Mouse (Mus musculus) testis, adult 2 months (tissue): ENCODE measurements around the gene Myf6. TPM values are rescaled to one million over a fixed set of nuclear protein-coding genes. Genes with fewer than 3 reads are reported as not detected.

Experiments
- H3K27ac ChIP-seq: fragments of 200-500 bp; 2 replicates; pipeline ENCODE4 v1.5.1; 2012; ENCODE audit warnings: low read depth, low read length; ENCODE audit not compliant: control insufficient read depth, insufficient read depth
- H3K27me3 ChIP-seq: fragments of 200-500 bp; 2 replicates; pipeline ENCODE4 v1.6.1; 2012; ENCODE audit warnings: mild to moderate bottlenecking, low read length, moderate library complexity; ENCODE audit not compliant: control insufficient read depth, insufficient read depth
- H3K36me3 ChIP-seq: fragments of 200-500 bp; 2 replicates; pipeline ENCODE4 v1.6.1; 2012; ENCODE audit warnings: mild to moderate bottlenecking, low read length; ENCODE audit not compliant: control insufficient read depth, insufficient read depth
- H3K4me1 ChIP-seq: fragments of 200-500 bp; 2 replicates; pipeline ENCODE4 v1.6.1; 2012; ENCODE audit warnings: low read length; ENCODE audit not compliant: control insufficient read depth, insufficient read depth
- H3K4me3 ChIP-seq: fragments of 200-500 bp; 2 replicates; pipeline ENCODE4 v1.5.1; 2012; ENCODE audit warnings: low read depth, mild to moderate bottlenecking, low read length, moderate library complexity, mixed read lengths; ENCODE audit not compliant: control insufficient read depth
- CTCF ChIP-seq: fragments of 200-500 bp; IDR thresholded peaks from 2 replicates; pipeline ENCODE4 v1.5.1; 2012; ENCODE audit warnings: low read depth, mild to moderate bottlenecking, inconsistent platforms, low read length, moderate library complexity; ENCODE audit not compliant: control insufficient read depth, insufficient read depth, insufficient replicate concordance
- POLR2A ChIP-seq: fragments of 200-500 bp; IDR thresholded peaks from 2 replicates; pipeline ENCODE4 v1.6.1; 2012; ENCODE audit warnings: low read depth, mild to moderate bottlenecking, inconsistent platforms, low read length, moderate library complexity; ENCODE audit not compliant: control insufficient read depth
- polyA plus RNA-seq: library from polyadenylated mRNA; depleted of rRNA; stranded (reverse); fragments of >200 nt; gene quantifications from 2 replicates; pipeline ENCODE4 v1.2.3, GENCODE M21; 2012; rRNA removed

Myf6 gene
- polyA plus RNA-seq, 1 experiment: 0.99 TPM

DNA sequence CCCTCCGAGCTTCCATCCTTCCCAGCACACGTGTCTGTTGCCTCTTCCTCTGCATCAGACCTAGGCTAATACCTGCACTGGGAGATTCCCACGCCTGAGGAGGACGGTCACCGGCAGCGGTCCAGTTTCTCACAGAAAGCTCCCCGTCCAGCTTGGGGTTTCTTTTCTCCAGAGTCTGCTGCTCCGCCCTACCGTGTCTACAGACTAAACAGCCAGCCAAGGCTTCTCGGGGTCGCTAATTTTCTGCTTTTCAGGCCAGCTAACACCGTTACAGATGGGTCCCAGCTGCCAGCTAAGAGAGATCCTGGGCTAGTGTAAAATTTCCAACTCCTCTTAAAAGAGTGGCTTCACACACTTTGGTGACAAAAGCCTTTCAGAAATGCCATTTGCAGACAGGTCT is 7.8 kb downstream of the Myf6 start:
- H3K27ac ChIP-seq: no peak overlapping the region
- TF ChIP-seq POLR2A (no peak), CTCF (no peak)
- H3K36me3 ChIP-seq: no peaks in the 10 kb centered on the region
- H3K27me3 ChIP-seq: no peaks in the 10 kb centered on the region
- H3K4me3 ChIP-seq: no peak overlapping the region
- peaks cover 12% of the 10 kb centered on the region for H3K4me1 ChIP-seq

DNA sequence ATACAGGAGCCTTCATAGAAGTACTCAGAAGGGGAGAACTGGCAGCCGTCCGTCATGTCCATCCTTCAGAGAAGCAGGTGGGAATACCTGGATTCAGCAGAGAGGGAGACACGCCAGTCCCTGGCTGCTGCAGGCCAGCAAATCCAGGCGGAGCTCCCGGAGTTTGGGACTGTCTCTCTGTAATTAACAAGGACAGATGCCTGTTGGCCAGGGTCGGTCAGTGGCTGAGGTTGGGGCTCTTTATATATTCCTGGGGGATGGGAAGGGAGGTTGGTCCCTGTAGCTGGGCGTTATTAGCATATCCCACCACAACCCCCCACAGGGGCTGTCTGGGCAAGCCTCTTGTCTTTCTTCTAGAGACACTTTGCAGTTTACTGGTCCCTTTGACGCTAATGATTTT is 8.7 kb downstream of the Myf6 start, which contains the start of gene Myf5:
TSS of gene Myf5 (minus strand) at position 265 of the 400 bp plus-strand sequence.
- Histone ChIP-seq H3K27ac (no peak within 1 kb of the TSS), H3K4me1 (peaks cover 12% of the 10 kb centered on the region), H3K27me3 (no peaks in the 10 kb centered on the region), H3K4me3 (no peak within 1 kb of the TSS; the same call in 1 of the 2 replicates), H3K36me3 (no peaks in the 10 kb centered on the region)
- TF ChIP-seq CTCF (no peak), POLR2A (no peak)

DNA sequence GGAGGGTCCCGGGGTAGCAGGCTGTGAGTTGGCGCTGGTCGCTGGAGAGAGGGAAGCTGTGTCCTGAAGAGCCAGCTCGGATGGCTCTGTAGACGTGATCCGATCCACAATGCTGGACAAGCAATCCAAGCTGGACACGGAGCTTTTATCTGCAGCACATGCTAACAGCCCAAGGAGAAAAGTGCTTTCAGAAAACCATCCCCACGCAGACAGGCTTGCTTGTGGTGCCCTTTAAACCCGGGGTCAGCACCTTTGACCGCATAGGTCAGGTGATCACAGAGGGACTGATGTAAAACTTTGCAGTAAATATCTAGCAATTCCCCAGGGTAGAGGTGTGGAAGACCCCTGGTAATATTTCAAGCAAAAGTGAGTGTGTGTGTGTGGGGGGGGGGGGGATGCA is 10.5 kb downstream of the Myf6 start:
- Histone ChIP-seq H3K4me3 (peak overlapping the region; percentile 8), H3K27ac (no peak overlapping the region), H3K36me3 (no peaks in the 10 kb centered on the region), H3K4me1 (peaks cover 12% of the 10 kb centered on the region), H3K27me3 (no peaks in the 10 kb centered on the region)
- TF ChIP-seq POLR2A: no peak
- no peak for TF ChIP-seq CTCF

DNA sequence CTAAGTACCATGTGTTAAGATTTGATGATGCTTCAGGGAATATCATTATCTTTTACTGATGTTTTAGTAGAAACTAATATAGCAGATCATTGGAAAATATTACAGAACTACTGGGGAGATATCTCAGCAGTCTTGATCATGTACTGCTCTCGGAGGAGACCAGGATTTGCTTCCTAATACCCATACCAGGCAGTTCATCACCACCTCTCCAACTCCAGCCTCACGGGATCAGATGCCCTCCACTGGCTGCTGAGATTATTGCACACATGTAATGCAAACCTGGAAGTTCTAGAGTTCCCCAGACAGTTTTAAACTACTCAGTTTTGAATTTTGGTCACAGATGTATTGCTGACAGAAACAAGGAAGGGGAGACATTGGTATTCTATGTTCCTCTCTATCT is 21.0 kb downstream of the Myf6 start:
- no peak overlapping the region for H3K27ac ChIP-seq
- no peak for TF ChIP-seq POLR2A
- no peak for TF ChIP-seq CTCF
- H3K4me3 ChIP-seq: no peak overlapping the region
- no peaks in the 10 kb centered on the region for H3K27me3 ChIP-seq
- H3K36me3 ChIP-seq: no peaks in the 10 kb centered on the region
- no peaks in the 10 kb centered on the region for H3K4me1 ChIP-seq

DNA sequence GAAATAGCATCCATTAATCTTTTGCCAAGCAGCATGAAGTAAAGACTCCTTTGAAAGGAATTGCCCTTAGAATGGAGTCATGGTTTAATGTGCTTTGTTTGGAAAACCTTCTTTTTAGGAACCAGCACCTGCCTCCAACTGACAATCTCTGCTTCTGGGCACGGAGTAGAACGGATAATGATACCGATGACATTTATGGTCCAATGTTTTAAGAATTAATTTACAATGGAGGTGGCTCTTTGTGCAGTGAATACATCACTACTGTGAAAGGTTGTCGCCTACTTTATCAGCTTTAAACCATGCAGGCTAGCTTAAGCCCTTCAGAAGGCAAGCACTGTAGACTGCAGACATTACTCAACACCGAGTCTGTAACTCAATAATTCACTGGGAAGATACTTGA is 22.8 kb downstream of the Myf6 start:
- no peak overlapping the region for H3K27ac ChIP-seq
- no peaks in the 10 kb centered on the region for H3K36me3 ChIP-seq
- no peaks in the 10 kb centered on the region for H3K27me3 ChIP-seq
- TF ChIP-seq POLR2A (no peak), CTCF (no peak)
- no peak overlapping the region for H3K4me3 ChIP-seq
- no peaks in the 10 kb centered on the region for H3K4me1 ChIP-seq

DNA sequence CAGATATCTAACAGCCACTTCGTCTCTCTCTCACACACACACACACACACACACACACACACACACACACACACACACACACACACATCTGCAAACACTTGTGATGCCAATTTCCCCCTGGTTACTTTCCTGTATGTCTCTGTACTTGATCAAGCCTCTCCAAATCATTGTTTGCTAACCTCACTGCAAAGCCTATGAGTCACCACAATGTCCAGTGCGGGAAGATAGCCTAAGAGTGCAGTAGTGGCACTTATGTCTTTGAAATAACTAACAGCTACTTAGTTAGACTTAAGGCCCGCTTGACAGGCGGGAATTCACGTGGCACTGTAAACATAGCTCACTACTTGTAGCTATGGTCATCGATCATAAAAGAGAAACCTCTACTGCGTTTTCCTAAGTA is 26.7 kb downstream of the Myf6 start:
- Histone ChIP-seq H3K27ac (no peak overlapping the region), H3K36me3 (no peaks in the 10 kb centered on the region), H3K27me3 (no peaks in the 10 kb centered on the region), H3K4me3 (no peak overlapping the region), H3K4me1 (no peaks in the 10 kb centered on the region)
- TF ChIP-seq CTCF: no peak
- TF ChIP-seq POLR2A: no peak

DNA sequence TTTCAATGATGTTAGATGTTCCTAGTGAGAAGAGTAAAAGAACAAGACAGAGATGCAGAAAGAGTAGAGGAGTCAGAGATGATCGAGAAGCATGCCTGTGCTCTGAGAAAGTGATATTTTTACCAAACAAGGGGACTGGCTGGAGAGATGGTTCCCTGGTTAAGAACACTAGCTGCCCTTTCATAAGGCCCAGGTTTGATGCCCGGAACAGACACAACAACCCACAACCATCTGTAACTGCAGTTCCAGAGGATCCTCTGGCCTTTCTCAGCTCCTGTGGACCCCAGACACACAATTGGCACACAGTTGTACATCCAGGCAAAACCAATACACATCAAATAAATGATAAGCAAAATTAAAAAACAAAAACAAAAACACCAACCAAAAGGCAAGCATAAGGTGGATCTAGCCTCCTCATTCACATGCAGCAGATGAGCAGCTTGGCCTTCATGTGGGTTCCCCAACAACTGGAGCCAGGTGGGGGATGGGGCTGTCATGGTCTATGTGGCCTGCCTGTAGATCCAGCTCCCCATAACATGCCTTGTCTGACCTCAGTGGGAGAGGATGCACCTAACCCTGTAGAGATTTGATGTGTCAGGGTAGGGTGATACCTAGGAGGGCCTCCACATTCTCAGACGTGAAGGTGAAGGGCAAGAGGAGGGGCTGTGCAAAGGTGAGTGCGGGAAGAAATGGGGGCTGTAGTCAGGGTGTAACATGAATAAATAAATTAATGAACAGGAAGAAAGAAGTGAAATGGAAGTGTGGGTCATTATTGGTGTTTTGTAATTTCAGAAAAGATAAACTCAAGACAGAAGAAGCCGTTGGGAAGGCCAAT is 44.8 kb downstream of the Myf6 start:
- Histone ChIP-seq H3K27me3 (no peaks in the 10 kb centered on the region), H3K36me3 (no peaks in the 10 kb centered on the region), H3K4me3 (no peak overlapping the region), H3K27ac (no peak overlapping the region), H3K4me1 (no peaks in the 10 kb centered on the region)
- TF ChIP-seq CTCF (no peak), POLR2A (no peak)

Other genes with a start within 250 kb of the Myf6 start
- gene Lin7a, start 223.1 kb downstream of the Myf6 start, polyA plus RNA-seq: 62.1 and 67.4 TPM in 2 replicates
- gene Myf5, start 8.6 kb downstream of the Myf6 start, polyA plus RNA-seq: not detected in 2 replicates
- 1.2 and 1.4 TPM in 2 replicates for gene Ptprq, start 225.3 kb upstream of the Myf6 start, polyA plus RNA-seq